Mouse (Mus musculus): ENCODE measurements around the gene Tbc1d2.

DNA sequence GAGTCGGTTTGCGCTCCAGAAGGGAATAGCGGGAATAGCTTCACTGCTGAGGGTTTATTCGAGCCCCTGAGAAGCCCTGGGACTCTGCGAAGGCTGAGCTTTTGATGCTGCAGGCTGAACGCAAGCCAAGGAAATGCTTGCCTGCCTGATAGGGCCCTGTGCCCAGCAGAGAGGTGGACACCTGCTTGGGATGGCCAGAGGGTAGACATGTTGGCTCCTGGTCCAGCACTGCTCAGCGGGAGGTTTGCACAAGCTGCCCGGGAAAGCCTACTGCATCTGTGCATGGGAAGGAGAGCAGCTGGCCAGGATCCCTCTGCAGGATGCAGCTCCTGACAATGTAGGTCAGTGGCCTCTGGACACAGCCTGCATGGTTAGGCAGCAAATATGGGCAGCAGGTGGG, 40.6 kb upstream of the Tbc1d2 start:
- TF ChIP-seq CTCF (IDR thresholded peaks at IDR 0.05; ENCODE audit: low read depth) = no peak
- TF ChIP-seq EP300 (IDR thresholded peaks at IDR 0.05; ENCODE audit: low read depth) = no peak
